Mouse (Mus musculus): ENCODE data around the gene C130026I21Rik.
"Not testable (repeated sequence)": the region's sequence is repeated elsewhere in the genome, so short reads cannot be mapped to it uniquely, and the experiment has no call there.

C130026I21Rik gene

GRCm38 (mm10) chr1:85270466-85270865 is at the start of gene C130026I21Rik:
Gene C130026I21Rik (minus strand): TSS chr1:85270566.
- not testable (repeated sequence) for DNase-seq

DNA sequence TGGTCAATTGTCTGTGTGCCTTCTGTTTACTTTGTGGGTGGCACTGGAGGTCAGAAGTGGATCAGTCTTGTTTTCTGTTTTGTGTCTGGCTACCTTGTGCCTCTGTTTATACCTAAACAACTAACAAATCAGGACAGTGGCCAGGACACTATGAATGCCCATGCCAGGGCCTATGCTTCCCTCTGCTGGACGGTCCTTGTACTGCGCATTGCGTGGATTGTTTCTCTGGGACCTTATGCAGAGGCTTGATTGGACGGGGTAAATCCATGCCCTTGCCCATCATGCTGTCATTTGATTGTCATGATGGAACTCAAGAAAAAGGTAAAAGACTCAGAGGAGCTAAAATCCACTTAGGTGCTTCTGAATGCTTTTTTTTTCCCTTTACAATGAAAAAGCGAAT is 16.7 kb upstream of the C130026I21Rik start:
- DNase-seq: peak; percentile 20

GRCm38 (mm10) chr1:85276421-85276820 is 6.1 kb upstream of the C130026I21Rik start:
- not testable (repeated sequence) for DNase-seq

GRCm38 (mm10) chr1:85258634-85259033 is 11.7 kb downstream of the C130026I21Rik start:
- peak; percentile 17 for DNase-seq

- DNase-seq: not testable (repeated sequence)
Observed at GRCm38 (mm10) chr1:85255217-85255616, 15.1 kb downstream of the C130026I21Rik start.

DNA sequence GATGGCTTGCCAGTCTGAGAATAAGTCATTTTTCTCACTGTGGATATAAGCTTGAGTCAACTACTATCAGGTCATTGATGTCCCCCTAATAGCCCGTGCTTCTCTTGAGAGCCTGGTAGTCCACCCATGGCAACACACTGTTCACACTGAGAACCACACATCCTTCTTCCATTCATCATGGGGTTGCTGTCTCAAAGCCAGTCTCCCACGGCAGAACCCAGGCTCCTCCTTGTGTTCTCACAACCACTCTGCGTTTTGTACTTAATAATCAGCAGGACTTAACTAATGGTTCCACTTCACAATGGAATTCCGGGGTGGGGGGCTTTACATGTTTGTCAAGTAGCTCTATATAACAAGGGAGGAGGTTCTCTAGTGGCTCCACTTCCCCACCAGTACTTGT is 19.2 kb downstream of the C130026I21Rik start:
- not testable (repeated sequence) for DNase-seq

GRCm38 (mm10) chr1:85248985-85249384 is 21.4 kb downstream of the C130026I21Rik start:
- not testable (repeated sequence) for DNase-seq

DNA sequence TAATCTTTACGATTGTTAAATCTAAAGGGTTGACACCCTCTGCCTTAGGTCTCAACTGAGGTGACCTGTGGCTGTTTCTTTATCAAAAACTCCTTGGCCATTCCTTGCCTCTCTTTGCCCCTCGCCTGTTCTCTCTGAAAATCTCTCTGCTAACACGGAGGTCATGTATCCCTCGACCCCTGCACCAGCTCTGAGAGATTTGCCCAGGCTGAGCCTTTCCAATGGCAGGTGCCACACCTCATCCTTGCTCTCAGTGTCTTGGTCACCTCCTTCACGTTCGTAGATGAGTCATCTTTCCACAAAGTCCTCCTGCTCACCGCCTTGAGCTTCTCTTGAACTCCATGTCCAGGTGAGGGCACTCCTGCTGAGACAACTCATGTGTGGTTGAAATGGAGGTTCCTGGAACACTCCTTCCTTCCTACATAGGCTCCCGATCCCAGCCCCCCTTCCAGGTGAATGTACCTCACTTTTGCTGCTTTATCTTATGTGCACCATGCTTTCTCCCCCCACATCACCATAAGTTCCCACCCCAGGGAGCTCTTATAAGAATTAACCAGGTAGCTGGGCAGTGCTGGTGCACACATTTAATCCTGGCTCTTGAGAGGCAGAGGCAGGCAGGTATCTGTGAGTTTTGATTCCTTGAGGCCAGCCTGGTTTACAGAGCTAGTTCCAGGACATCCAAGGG is 23.4 kb downstream of the C130026I21Rik start:
- not testable (repeated sequence) for DNase-seq

GRCm38 (mm10) chr1:85246266-85246665 is 24.1 kb downstream of the C130026I21Rik start:
- DNase-seq: not testable (repeated sequence)

GRCm38 (mm10) chr1:85244941-85245340 is 25.4 kb downstream of the C130026I21Rik start:
- not testable (repeated sequence) for DNase-seq

DNA sequence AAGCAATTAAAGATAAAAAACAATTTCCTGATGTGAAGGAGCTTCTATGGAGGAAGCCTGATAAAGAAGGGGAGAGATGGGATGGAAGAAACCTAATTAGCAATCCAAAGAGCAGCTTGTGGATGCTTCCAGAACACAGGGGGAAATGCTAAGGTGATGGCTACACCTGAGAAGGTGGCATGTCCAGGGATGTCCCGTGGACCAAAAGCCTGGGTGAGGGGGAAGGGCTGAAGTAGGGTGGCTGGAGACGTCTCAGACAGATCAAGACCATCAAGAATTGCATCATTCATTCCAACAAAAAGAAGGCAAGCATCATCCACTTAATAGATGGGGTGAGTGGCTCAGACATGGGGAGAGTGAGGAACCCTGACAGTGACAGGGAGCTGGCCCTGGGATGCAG is 27.3 kb downstream of the C130026I21Rik start:
- DNase-seq: not testable (repeated sequence)

DNA sequence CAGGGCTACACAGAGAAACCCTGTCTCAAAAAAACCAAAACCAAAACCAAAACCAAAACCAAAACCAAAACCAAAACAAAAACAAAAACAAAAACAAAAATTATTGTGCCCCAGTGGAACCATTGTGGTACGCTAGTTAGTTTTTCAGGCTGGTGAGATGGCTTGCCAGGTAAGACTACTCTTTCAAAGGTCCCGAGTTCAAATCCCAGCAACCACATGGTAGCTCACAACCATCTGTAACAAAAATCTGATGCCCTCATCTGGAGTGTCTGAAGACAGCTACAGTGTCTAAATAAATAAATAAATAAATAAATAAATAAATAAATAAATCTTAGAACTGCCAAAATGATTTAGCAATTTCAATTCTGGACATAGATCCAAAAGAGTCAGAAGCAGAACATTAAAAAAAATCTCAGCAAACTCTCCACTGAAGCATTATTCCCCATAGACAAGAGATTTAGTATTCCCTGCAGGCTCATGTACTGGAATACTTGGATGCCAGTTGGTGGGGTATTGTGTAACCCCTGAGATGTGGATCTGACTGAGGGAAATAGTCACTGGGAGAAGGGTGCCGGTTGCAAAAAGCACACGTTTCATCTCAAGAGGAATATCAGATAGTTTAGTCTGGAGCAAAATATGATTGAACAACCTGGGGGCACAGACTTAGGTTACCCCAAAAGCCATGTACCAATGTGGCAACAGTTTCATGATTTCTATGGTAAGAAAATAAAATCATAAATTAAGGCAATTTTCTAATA is 31.2 kb downstream of the C130026I21Rik start:
- not testable (repeated sequence) for DNase-seq

- not testable (repeated sequence) for DNase-seq
Observed at GRCm38 (mm10) chr1:85206531-85206930, 63.8 kb downstream of the C130026I21Rik start.

- DNase-seq: not testable (repeated sequence)
Observed at GRCm38 (mm10) chr1:85199523-85199922, 70.8 kb downstream of the C130026I21Rik start.

GRCm38 (mm10) chr1:85198647-85199350 is 71.6 kb downstream of the C130026I21Rik start:
- DNase-seq: not testable (repeated sequence)

DNA sequence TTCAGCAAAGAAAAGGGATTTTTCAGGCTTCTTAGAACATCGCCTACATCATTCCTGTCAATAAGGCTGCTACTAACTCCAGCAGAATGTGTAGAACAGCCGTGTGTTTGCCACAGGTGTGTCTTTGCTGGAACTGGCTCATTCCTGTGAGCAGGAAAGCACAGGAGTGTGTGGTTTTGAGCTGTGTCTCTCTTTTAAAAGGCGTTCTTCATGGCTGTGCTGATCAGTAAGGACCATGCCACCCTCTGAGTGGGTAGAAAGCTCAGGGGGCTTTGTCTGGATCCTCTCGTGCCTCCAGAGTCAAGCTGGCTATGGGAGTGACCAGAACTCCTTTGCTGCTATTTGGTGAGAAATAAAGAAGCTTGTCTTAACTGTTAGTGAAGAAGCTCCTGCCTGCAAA is 73.6 kb downstream of the C130026I21Rik start:
- DNase-seq: not testable (repeated sequence)

DNA sequence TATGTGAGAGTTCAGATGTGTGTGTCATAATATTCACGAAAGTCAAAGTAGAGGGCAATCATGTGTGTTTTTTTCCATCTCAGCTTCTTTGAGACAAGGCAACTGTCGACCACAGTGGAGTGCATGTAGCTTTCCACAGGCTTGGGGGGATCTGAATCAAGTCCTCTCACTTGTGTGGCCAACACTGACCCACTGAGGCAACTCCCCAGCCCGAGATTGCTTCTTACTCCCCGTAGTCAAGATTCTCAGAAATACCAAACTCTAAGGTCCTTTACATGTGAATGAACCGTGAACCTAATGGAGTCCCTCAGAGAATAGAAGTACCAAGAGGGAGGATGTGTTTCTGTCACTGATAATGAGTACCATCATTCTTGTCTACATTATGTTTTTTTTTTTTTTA is 76.6 kb downstream of the C130026I21Rik start:
- not testable (repeated sequence) for DNase-seq

GRCm38 (mm10) chr1:85181981-85182380 is 88.4 kb downstream of the C130026I21Rik start:
- not testable (repeated sequence) for DNase-seq

DNA sequence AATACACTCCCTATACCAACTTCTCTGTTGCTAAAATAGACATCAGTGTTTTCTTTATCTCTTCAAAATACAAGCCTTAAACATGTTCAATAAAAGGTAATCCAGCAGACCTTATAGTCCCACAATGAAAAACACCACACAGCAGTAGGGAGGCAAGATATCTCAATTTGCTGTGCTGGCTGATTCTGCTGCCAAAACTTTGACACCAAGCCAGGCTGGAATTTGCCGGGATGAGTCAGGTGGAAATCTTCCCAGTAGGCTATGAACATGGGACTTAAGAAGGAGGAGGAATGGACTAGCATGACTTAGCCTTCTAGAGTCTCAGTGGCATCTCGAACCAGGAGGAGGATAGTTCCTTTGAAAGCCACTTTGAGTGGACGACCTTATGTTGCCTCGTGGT is 91.4 kb downstream of the C130026I21Rik start:
- DNase-seq: not testable (repeated sequence)

- not testable (repeated sequence) for DNase-seq
Observed at GRCm38 (mm10) chr1:85162841-85163240, 107.5 kb downstream of the C130026I21Rik start.

- not testable (repeated sequence) for DNase-seq
Observed at GRCm38 (mm10) chr1:85155151-85155550, 115.2 kb downstream of the C130026I21Rik start.

- not testable (repeated sequence) for DNase-seq
Observed at GRCm38 (mm10) chr1:85133671-85134070, 136.7 kb downstream of the C130026I21Rik start.

DNA sequence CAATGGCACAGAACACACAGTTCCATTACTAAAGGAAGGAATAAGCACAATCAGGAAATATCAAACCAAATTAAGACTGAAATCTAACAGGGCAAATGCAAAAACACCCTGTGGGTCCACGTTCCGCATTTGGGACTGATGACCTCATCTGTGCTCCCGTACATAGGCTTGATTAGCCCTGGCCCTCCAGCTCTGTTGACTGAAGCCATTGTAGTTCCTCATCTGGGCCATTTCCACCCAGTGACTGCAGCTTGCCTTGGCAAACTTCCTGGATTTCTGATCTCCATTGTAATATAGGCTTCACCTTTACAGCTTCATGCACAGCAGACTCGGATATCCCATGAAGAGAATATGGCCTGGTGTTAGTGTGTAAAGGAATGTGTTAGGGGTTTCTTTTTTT is 148.5 kb downstream of the C130026I21Rik start:
- DNase-seq: not testable (repeated sequence)

Measured in thymus, postnatal 14 days (tissue).